ENCODE assay signal across 8 mouse cellular contexts in genomic region chr8:13530941-13531340, GRCm38 (mm10). TPM values are rescaled to one million over a fixed set of nuclear protein-coding genes. Genes with fewer than 3 reads are reported as not detected.
A peak's percentile ranks its signal among the peaks of the same experiment; 100 is the strongest.
DNase-seq lines count a peak whose midpoint lies in the region; ATAC-seq and TF ChIP-seq lines count a peak whose summit lies in the region.

No protein-coding gene starts in this region.

- TF ChIP-seq POLR2A in small intestine, adult 2 months (IDR thresholded peaks at IDR 0.05; ENCODE audit: low read depth, low read length) = no peak

- H3K27me3 ChIP-seq in small intestine, adult 2 months (ENCODE audit: control insufficient read depth, insufficient read depth, low read length) = no peaks in the 10 kb centered on the region

- 1% methylated on average over 5 of the region's 5 CpGs for WGBS in small intestine, adult 2 months

- DNase-seq in 3134 (ENCODE audit: extremely low read depth, insufficient read length, low spot score) = peak; percentile 83
- DNase-seq in adrenal gland, adult 18-20 months (ENCODE audit: low spot score in 2 of 2) = peak; percentile 73 to 81
- DNase-seq in heart, postnatal 14 days = peak; percentile 91 to 92
- DNase-seq in layer of hippocampus, adult 8-10 months (ENCODE audit: low spot score in 2 of 2) = peak; percentile 39 to 42
- peak; percentile 96 for DNase-seq in lung, postnatal 36 days
- no peak for DNase-seq in thymus, postnatal 14 days

- ATAC-seq in erythroid progenitor cell, adult 5-6 weeks (replicated peaks; ENCODE audit: low FRiP score, poor library complexity, severe bottlenecking) = peak; percentile 76

- no peak for TF ChIP-seq CTCF in small intestine, adult 2 months (IDR thresholded peaks at IDR 0.05; ENCODE audit: extremely low read depth, insufficient read length, insufficient replicate concordance, low read depth, low read length)

- peaks cover 35% of the 10 kb centered on the region for H3K4me1 ChIP-seq in small intestine, adult 2 months (ENCODE audit: control insufficient read depth, insufficient read depth, insufficient read length, low read length)

- peak overlapping the region; percentile 38 for H3K27ac ChIP-seq in small intestine, adult 2 months (ENCODE audit: insufficient read depth, low read depth, low read length)

- intact Hi-C loops in heart, postnatal 14 days (cut with DNase I) = loop anchor here (2.0 kb wide), 1 partner anchor 38 kb away; no protein-coding TSS in a partner anchor

- no peaks in the 10 kb centered on the region for H3K36me3 ChIP-seq in small intestine, adult 2 months (ENCODE audit: control insufficient read depth, insufficient read depth, low read length)

- H3K4me3 ChIP-seq in small intestine, adult 2 months (ENCODE audit: low read depth, low read length) = no peak overlapping the region

RNA-seq across cellular contexts. Expression of gene 1700029H14Rik, which starts 31.3 kb away (rescaled TPM):
- not detected for total RNA-seq in adrenal gland, adult 18-20 months (2021)
- total RNA-seq in erythroid progenitor cell, adult 5-6 weeks (2015; ENCODE audit: low replicate concordance) = not detected in 2 replicates
- not detected in 2 replicates for total RNA-seq in erythroid progenitor cell, adult 5-6 weeks (2017; ENCODE audit: low replicate concordance)
- not detected for total RNA-seq in heart, postnatal 14 days (2021)
- not detected for total RNA-seq in layer of hippocampus, adult 8-10 months (2022)
- polyA plus RNA-seq in small intestine, adult 2 months (2012; rRNA removed) = not detected in 2 replicates

RNA-seq across cellular contexts. Expression of gene Gas6, which starts 36.7 kb away (rescaled TPM):
- total RNA-seq in adrenal gland, adult 18-20 months (2021) = 100 to 1,000 TPM; 100 to 394 TPM
- 2.1 TPM in 1 of 2 replicates, not detected in the other for total RNA-seq in erythroid progenitor cell, adult 5-6 weeks (2015; ENCODE audit: low replicate concordance)
- 3.0 and 3.9 TPM in 2 replicates for total RNA-seq in erythroid progenitor cell, adult 5-6 weeks (2017; ENCODE audit: low replicate concordance)
- 100 to 1,000 TPM; 121 to 122 TPM for total RNA-seq in heart, postnatal 14 days (2021)
- 100 to 1,000 TPM in 2 of 4 experiments, 10 to 100 TPM in 2; 84.4 to 105 (median 93.8) TPM for total RNA-seq in layer of hippocampus, adult 8-10 months (2022)
- polyA plus RNA-seq in small intestine, adult 2 months (2012; rRNA removed) = 42.6 and 58.3 TPM in 2 replicates

Comparison
In these comparisons a context has a peak if more than half of its experiments do, and no peak if none do; other contexts are left out.
1. RNA of gene Gas6, which starts 36.7 kb away (total RNA-seq): 100 to 394 TPM in adrenal gland, adult 18-20 months, 121 to 122 TPM in heart, postnatal 14 days and 84.4 to 105 TPM in layer of hippocampus, adult 8-10 months; 2.1 to 3.9 TPM in erythroid progenitor cell, adult 5-6 weeks; every median in the first group is over 10 times any median in the second.